Mouse (Mus musculus) bone marrow, adult 2 months (tissue): ENCODE measurements around the gene Cntnap2. TPM values are rescaled to one million over a fixed set of nuclear protein-coding genes. Genes with fewer than 3 reads are reported as not detected.

Source experiments
- H3K27ac ChIP-seq: fragments of 200-500 bp; 2 replicates; pipeline ENCODE4 v1.5.1; 2012; ENCODE audit warnings: low read depth, mild to moderate bottlenecking, control low read depth, inconsistent platforms, low read length; ENCODE audit not compliant: control insufficient read depth, poor library complexity, insufficient read depth
- H3K4me1 ChIP-seq: fragments of 200-500 bp; 2 replicates; pipeline ENCODE4 v1.6.1; 2011; ENCODE audit warnings: low read length; ENCODE audit not compliant: control insufficient read depth, insufficient read depth
- H3K4me3 ChIP-seq: fragments of 200-500 bp; replicated peaks from 2 replicates; pipeline ENCODE3; 2011; ENCODE audit warnings: mild to moderate bottlenecking, low read depth, low read length, control low read depth; ENCODE audit not compliant: control insufficient read depth
- CTCF ChIP-seq: fragments of 200-500 bp; IDR thresholded peaks from 2 replicates; pipeline ENCODE4 v1.5.1; 2011; ENCODE audit warnings: low read length, control low read depth; ENCODE audit not compliant: control insufficient read depth, insufficient read depth
- POLR2A ChIP-seq: fragments of 200-500 bp; IDR thresholded peaks from 2 replicates; pipeline ENCODE4 v1.6.1; 2011; ENCODE audit warnings: low read depth, mild to moderate bottlenecking, control low read depth, low read length, borderline replicate concordance; ENCODE audit not compliant: control insufficient read depth
- WGBS: fragments of 180-500 bp; shearing (Covaris S2); methylation state at CpG from one replicate; pipeline ENCODE4 v1.1.7; 2018; 5-methylcytosine and 5-hydroxymethylcytosine counted together
- polyA plus RNA-seq: library from polyadenylated mRNA; stranded (reverse); fragments of >200 nt; gene quantifications from 2 replicates; pipeline ENCODE4 v1.2.4, GENCODE M21; 2011; ENCODE audit warnings: low replicate concordance; ENCODE audit not compliant: missing spikeins, insufficient read depth, insufficient read length

Gene Cntnap2
- polyA plus RNA-seq: 0.27 and 0.40 TPM in 2 replicates

- TF ChIP-seq POLR2A: no peak
- no peak for TF ChIP-seq CTCF
- no peaks in the 10 kb centered on the region for H3K4me1 ChIP-seq
- no peak within 1 kb of the TSS for H3K4me3 ChIP-seq
- WGBS: 9% methylated on average over 8 of the region's 8 CpGs
- no peak within 1 kb of the TSS for H3K27ac ChIP-seq
These were observed at the start of gene Cntnap2 for GRCm38 (mm10) chr6:45059091-45059490. TSS of gene Cntnap2 (plus strand) at chr6:45059357.

DNA sequence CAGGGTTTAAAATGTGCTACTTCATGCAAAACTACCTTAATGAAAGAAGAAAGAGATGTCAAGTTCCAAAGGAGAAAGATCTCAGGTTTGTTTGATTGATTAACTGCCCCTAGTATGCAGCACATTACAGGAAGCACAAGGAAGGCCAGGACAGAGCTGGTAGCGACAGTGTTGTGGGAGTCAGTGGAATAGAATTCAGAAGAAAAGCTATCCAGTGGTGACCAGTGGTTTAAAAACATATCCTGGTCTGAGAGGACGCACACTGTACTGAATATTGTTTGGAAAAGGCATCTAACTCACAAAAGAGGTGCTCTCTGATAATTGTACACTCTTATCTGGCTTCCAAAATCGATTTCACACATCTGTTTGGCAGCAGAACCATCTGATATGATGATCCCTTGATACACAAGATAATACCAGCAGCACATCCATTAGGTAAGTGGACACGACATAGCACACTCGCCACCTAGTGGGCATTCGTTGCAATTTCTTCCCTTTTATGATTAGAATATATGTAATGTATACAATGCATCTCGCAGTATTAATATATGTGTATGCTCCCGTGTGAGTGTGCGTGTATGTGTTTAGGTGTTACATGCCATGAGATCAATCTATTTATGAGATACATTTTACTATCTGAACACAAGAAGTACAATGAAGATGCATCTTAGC, 33.0 kb upstream of the Cntnap2 start:
- WGBS: 25% methylated on average over 9 of the region's 9 CpGs
- H3K27ac ChIP-seq: no peak overlapping the region
- H3K4me1 ChIP-seq: no peaks in the 10 kb centered on the region
- no peak for TF ChIP-seq CTCF
- TF ChIP-seq POLR2A: no peak
- H3K4me3 ChIP-seq: no peak overlapping the region

- TF ChIP-seq POLR2A (no peak), CTCF (no peak)
- Histone ChIP-seq H3K27ac (no peak overlapping the region), H3K4me3 (no peak overlapping the region), H3K4me1 (no peaks in the 10 kb centered on the region)
- whole genome bisulfite sequencing: 68% methylated on average over 1 of the region's 1 CpGs
These were observed 19.7 kb upstream of the Cntnap2 start for GRCm38 (mm10) chr6:45039454-45039853.

DNA sequence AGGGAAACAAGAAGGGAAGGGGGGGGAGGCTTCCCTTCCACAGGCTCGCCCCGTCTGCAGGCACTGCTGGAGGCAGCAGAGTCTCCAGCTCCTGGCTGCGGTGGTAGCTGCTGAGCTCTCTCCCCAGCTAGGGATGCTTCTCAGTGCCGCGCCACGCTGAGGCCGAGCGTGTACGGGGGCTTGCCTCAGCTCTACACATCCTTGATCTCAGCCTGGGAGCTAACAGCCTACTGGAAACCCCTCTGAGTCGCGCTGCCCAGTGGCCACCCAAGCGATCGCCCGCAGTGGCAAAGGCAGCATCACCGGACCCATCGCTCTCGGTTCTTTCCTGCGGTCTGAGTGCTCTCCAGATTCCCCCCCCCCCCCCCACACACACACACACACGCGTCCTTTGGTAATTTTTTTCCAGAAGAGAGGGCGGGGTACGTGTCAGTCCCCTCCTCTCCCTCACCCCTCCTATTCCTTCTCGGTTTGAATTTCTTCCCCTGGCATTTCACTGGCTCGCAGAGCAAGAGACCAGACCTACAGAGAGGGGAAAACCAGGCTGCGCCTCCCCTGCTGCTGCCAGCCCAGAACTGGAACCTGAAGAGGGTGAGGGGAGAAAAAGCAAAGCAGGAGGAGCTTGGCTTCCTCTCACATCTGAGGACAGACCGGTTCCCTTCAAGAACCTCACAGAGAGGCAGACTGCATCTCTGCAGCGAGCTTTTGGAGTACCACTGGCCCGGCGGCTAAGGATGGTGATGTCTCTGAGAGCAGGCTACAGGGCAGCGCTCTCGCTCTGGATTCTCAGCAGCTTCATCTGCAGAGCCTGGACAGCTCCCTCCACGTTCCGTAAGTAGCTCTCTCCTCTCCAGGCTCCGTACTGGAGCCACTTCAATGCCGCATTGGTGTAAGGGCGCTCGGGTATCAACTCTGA, 657 bp downstream of the Cntnap2 start:
- TF ChIP-seq CTCF: no peak

DNA sequence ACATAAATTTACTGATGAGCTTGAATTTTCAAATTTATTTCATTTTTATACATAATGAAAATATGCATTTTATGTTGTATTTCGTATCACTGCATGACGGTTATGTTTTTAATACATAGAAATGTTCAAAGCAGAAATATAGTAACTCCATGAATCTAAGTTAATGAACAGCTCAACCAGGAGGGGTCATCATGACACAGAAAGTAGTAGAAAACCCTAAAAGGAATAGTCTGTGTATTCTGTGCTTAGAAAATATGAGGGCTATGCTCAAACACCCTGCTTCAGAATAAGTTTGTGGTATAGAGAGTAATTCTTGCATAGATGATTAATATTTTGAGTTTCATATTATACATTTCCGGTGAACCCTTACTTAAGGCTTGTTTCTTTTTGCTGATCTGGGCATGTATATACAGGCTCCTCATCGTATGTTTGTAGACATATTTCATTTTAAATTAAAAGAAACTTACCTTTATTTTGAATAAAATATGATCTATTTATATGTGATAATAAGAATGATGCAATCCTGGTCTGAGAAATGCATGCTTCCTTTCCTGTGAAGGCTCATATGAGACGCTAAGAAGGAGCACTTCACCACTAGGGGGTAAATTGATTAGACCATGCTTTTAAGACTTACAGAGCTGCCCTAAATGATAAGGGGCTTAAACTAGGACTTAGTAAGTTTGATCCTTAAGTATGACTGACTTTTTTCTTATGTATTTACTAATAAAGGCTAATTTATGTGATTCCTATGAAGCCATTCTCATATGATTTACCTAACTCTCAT, 3.2 kb downstream of the Cntnap2 start:
- Histone ChIP-seq H3K4me1 (no peaks in the 10 kb centered on the region), H3K4me3 (no peak overlapping the region), H3K27ac (no peak overlapping the region)
- TF ChIP-seq CTCF (no peak), POLR2A (no peak)
- WGBS: 59% methylated on average over 5 of the region's 5 CpGs

More for the DNA sequence above, 657 bp downstream of the Cntnap2 start:
- WGBS: 9% methylated on average over 36 of the region's 37 CpGs
- no peak overlapping the region for H3K4me3 ChIP-seq
- no peaks in the 10 kb centered on the region for H3K4me1 ChIP-seq
- H3K27ac ChIP-seq: no peak overlapping the region

DNA sequence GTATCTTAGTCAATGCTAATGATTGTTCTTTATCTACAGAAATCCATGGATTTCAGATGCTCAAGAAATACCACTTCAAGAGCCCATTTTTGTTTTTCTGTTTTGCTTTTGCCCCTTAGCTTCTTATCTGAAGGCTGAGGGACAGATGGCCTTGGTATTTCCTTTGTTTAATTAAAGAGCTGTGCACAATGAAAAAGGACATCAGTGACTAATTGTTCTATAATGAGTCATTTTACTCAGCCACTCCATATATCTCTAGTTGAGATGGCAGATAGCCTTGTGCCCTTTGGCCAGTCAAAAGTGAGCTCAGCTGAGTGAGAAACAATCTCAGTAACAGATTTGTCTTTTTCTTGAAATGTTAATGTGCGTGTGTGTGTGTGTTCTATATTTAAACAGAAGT, 29.1 kb downstream of the Cntnap2 start:
- 86% methylated on average over 1 of the region's 1 CpGs for WGBS
- TF ChIP-seq POLR2A (no peak), CTCF (no peak)
- Histone ChIP-seq H3K27ac (no peak overlapping the region), H3K4me1 (no peaks in the 10 kb centered on the region), H3K4me3 (no peak overlapping the region)

DNA sequence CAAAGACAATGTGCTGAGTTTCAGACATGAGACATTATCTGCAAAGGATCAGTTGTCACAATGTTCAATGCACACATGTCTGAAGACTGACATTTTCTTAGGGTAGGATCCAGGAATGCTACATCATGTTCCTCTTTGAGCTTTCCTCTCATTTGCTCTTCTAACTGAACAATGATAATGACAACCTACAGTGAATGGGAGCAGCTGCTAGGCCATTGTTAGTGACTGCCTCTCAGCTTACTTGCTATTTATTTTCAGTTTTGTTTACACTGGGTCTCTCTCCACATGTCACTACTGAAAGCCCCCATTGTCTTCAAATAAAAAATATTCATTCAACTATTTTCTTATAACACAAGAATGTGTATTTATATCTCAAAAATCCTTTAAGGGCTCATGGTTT, 54.5 kb downstream of the Cntnap2 start:
- no peak overlapping the region for H3K4me3 ChIP-seq
- H3K4me1 ChIP-seq: no peaks in the 10 kb centered on the region
- TF ChIP-seq POLR2A (no peak), CTCF (no peak)
- H3K27ac ChIP-seq: no peak overlapping the region

- 71% methylated on average over 2 of the region's 2 CpGs for WGBS
- Histone ChIP-seq H3K27ac (no peak overlapping the region), H3K4me3 (no peak overlapping the region)
These were observed 85.7 kb downstream of the Cntnap2 start for GRCm38 (mm10) chr6:45144882-45145281.

More at GRCm38 (mm10) chr6:45144882-45145281, 85.7 kb downstream of the Cntnap2 start:
- no peak for TF ChIP-seq POLR2A
- TF ChIP-seq CTCF: no peak
- no peaks in the 10 kb centered on the region for H3K4me1 ChIP-seq
